Mouse (Mus musculus) embryo, embryonic 11.5 days (tissue): ENCODE measurements around the gene Aatk.

Experiments used
- DNase-seq: peaks from one replicate; pipeline ENCODE4 v3.0.0-alpha.2; 2012; ENCODE audit warnings: low read depth, low spot score

Gene Aatk

DNA sequence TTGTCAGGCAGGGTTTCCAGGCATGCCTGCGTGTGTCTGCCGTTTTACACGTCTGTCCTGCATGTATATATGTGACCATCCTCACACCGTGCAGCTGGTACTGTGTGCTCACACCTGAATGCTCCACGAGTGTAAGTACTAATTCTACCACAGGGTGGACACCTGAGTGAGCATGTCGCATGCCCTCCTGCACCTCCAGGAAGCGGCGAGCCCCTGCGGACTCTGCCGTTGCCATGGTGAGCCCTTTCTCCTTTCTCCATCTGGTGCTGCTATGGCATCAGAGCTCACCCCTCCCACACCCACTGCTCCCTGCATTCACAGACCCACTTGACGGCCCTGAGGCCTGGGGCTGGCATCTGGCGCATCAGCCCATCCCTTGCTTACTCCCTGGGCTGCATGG lies 24.1 kb downstream of the Aatk start:
- DNase-seq = no peak

DNA sequence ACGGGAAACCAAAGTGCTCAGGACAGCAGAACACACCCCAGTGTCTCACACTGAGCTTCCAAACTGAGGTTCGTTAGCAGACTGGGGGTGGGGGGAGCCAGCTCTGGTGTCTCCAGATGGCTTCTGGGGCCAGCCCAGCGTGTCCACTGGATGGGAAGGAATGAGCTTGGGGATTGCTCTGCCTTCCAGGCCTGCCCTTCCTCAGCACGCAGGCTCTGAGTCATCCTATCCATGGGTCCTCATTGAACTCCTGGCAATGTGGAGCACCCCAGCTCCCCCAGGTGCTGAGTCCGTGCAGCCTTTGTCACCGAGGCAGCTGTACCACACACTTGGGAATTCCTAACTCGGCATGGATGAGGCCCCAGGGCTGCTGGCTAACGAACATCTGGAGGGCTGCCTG lies 24.8 kb downstream of the Aatk start:
- DNase-seq = no peak

DNA sequence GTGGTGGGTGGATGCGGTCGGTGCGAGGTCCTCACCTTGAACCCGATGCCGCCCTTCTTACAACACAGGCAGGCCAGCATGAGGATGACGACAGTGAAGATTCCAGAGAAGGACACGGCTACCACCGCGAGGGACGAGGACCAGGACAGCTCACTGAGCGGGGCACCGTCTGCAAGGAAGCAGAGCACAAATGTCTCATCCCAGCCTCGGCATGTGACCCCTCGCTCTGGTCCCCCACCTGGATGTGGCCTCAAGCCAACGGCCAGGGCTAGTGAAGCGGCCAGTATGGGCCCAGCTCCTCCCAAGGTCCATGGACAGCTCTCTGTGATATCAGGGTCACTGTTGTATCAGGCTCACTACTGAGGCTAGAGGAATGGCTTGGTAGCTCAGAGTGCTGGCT lies 25.6 kb downstream of the Aatk start:
- no peak for DNase-seq

DNA sequence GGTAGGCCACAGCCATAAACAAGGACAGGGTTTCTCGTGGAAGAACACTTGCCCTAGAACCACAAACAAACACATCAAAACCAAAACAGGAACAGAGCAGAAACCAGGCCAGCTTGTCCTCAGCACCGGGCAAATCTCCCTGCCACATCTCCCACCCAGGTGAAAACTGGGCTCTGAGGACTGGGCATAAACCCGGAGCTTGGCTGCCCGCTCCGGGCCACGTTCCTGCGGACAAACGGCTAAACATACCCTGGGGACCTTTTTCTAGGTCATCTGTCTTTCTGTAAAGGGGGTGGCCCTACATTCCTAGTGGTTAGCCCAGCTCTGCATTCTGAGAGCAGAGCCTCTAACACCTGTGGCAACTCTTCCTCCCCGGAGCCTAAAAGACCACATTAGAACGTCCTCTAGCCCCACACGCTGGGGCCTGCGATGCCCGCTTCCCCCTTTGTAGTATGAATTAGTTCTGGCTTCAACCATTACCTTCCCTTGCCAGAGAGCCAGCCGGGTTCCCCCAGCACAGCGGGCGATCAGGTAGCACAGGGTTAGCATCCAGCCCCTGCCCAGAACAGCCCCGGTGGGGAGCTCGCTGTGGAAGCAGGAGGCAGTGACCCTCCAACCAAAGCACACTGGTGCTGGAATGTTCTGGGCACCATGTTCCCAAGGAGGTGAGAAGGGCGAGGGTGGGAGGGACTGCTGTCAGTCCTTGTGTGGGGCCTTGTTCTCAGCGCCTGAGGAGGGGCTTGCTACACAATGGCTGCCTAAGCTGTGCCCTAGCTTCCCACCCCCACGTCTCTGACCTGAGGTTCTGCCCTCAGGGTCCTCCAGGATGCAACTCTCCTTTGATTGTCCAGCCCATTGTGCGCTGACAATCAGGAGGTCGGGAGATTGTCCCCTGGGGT lies 27.2 kb downstream of the Aatk start:
- DNase-seq = no peak

DNA sequence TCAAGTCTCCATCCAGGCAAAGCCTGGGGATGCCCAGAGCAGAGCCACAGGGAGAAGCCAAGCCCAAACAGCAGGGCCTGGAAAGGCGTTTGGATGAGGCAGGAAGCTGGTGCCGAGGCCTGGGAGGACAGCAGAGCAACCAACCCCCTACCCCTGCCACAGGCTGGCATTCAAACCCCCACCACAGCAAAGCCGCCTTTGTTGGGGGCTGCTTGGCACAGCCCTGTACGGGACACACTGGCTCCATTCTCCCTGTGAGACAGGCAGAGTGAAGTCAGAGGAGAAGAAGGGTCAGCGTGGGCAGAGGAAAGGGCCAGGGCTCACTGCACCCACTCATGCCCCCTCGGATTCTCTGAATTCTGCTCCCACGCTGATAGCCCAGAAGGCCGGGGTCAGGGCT lies 30.0 kb downstream of the Aatk start:
- no peak for DNase-seq

DNA sequence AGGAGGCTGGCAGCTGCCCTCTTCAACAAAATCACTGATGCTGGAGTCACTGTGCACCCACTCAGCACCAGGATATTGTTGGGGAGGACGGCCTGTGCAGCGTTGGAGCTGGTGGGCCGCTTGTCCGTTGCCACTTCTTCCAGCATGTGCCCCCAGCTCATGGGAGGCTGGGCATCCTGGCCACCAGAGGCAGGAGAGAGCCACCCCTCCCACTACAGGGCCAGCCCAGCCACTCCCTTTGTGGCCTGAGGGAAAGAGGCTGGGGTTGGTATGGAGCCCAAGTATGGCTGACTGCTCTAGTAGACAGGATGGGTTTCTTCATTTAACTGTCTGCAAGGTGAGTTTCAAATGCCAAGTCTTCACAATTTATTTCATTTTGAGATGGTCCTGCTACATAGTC lies 32.2 kb downstream of the Aatk start:
- no peak for DNase-seq

DNA sequence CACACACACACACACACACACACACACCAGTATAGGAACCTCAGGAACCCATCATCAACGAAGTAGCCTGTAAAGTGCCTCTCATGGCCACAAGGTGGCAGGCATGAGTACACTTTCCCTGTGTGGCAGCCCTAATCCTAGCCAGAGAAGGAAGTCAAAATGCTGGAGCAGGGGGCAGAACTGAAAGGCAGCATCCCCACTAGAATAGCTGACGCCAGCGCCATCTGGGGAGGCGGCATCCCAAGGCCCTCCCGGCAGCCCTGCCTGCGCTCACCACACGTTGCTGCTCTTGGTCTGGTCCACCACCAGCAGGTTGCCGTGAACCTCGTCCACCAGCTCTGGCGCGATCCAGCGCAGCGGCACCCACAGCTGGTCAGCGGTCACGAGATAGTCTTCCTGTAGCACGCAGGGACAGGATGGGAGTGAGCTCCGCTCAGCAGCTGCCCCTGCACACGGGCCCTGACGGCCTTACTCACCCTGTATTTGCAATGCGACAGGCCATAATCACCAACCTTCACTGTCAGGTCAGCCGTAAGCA lies 33.7 kb downstream of the Aatk start:
- DNase-seq = peak; percentile 79

DNA sequence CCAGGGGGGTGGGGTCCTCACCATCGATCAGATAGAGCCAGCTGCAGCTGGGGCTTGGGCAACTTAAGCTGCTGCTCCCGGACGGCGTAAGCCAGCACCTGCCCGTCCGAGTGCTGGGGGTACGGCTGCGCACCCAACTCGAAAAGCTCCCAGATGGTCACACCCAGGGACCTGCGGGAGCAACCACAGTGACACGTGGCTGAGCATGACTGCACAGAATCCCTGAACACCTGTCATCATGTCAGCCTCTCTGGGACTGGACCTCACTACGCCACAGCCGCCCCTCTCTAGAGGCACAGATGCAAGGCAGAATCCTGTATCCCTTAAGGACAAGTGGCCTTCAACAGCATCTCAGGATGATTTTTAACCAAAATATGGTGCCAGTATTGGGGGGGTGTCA lies 34.3 kb downstream of the Aatk start:
- no peak for DNase-seq

DNA sequence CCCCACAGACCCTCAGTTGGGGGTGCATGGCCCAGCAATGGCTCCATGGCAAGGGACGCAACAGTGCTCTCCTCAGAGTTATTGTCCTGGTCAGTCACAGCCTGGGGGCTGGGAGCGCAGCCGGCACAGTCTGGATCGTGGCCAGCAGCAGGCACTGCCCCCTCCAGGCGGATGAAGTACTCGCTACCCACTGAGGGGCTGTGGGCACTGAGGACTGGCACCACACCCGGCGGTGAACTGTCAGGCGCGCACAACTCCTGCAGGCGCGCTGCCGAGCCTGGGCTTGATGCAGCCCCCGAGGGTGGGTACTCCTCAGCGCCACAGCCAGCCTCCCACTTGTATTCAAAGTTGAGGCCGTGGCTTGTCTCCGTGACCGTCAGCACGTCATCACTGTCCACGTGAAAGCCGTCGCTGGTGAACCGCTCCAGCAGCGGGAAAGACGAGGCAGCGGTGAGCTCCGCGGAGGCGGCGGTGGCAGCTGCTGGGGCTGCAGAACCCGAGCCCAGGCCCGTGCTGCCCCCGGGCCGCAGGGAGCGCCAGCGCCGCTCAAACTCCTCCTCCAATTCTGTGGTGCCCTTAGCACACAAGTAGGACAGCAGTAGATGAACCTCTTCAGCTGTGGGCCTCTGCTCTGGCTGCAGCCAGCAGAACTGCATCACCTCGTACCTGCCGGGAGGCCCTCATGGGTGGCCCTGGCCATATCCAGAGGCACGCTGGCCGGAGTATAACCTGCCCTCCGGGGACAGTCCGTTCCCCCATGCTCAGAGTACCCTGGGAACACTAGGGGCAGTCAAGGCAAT lies 35.0 kb downstream of the Aatk start:
- DNase-seq = no peak

DNA sequence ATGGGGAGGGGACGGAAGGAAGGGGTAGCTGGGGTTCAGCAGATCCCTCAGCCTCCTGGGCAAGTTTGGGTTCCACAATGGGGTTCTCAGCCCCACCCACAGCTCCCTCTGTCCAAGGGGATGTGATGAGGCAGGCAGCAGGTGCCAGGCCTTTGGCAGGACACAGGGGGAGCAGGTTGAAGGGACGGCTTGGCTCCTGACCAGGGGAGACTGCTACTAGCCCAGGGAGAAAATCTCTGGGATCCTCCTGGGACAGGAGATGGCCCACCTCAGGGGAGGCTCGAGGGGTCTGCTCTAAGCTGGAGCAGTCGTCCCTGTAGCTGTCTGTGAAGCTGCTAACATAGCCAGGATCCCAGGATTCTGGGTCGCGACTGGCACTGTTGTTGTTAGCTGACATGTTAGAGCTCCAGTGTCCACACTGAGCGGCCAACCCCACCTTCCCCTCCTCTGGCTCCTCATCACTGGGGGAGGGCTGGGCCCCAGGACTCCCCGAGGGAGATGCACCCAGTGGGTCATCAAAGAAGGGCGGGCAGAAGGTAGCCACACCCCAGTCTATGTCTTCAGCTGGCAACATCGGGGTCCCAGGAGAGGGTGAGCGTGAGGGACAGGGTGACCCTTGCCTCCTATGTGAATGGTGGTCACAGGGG lies 35.7 kb downstream of the Aatk start:
- DNase-seq = no peak

DNA sequence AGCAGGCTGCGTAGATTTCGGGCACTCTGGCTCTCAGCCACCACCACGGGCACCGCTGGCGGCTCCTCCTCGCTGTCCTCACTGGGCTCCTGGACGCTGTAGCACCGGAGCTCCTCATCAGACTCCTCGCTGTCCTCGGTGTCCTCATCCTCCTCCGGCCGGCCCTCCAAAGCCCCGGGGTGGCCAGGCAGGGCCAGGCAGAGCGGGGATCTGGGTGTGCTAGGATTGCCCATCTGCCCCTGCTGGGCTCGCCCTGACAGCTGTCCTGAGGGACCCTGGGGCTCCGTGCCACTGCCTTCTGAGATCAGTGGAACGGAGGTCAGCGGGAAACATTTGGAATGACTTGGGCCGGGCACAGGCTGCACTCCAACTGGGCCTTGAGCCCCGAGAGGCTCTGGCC lies 37.0 kb downstream of the Aatk start:
- DNase-seq = no peak

DNA sequence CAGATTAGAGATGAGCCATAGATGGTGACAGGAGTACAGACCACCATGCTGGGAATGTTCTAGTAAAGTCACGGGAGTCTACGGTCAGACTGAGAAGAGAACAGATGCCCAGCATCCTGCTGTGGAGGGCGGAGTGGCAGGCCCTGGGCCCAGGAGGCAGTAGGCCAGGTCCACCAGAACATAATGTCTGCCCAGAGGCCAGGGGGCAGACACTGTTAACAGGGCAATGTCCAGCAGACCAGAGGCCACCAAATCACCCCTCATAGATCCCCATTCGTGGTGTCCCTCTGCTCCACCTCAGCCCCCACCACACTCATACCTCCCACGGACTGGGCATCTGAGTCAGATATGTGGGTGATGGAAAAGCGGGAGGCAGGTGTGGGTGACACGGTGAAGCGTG lies 38.0 kb downstream of the Aatk start:
- no peak for DNase-seq

DNA sequence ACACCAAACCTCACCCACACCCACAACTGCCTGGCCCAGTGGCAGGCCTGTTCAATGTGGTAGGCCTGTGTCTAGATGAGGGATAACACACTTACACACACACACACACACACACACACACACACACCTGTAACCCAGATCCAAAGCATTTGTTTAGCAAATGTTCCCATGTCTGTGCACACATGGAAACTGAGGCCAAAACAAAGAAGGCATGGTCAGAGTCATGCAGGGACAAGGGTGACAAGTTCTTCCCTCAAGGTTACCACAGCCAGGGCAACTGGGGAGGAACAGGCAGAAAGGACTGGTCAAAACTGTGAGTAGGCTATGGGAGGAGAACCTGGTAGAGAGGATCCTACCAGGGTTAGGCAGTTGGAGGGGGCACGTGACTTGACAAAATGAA lies 38.5 kb downstream of the Aatk start:
- no peak for DNase-seq

DNA sequence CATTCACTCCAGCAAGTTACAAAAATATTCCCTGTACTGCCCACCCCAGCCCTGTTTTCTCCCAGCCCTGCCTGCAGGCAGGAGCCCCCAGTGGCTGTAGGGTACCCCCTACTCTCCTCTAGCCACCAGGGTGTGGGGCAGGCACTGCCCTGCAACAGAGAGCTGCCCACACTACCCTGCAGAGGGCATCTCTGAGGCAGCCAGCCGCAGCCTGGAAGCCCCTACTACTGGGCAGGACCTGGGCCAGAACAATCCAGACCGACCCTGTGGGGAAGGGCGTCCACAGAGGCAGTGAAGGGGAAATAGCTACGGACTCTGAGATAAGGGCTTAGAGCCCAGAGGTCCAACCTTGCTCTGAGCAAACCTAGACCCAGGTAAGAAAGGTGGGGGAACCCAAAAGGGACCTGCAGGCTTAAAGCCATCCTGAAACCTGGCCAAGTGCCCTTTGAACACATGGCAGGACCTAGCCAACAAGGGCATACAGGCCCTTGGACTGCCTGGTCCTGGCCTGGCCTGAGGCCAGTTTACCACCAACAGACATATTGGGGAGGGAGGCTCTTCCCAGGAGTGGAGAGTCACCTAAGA lies 39.4 kb downstream of the Aatk start:
- no peak for DNase-seq

DNA sequence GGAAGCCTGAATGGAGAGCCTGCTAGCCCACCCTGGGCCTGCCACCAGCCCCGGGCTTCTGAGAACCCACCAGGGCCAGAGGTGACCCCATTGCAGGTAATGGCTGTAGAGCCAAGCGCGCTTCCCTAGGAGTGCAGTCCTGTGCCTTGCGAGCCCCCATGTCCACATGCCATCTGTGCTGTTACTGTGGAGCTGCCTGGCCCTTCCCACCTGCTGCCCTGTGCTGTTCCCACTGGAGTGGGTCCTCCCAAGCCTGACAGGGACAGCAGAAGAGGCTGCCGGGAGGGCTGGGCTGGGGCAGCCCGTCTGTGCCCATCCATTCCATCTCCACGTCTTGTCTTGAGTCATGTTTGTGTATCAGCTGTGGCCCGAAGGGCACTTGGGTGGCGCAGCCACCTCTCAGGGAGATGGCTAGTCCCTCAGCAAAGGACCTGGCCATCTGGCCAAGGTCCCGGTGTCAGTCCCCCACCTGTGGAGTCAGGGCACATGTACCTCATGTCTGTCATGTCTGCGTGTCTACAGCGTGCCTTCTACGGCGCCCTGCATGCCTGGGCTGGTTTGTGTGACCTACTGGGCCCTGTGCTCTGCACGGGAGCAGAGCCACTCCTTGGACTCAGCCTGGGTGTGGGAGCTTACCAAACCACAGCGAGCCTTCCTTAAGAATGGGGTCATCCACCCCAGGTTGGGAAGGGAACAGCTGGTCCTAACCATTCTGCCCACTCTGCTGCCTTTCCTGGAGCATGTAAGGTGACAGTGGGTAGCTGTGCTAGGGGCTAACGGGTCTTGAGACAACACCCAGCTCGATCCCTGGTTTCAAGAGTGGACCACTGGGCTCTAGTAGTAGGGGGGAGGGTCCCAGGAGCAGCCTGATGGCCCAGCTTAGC lies 41.3 kb downstream of the Aatk start:
- no peak for DNase-seq

DNA sequence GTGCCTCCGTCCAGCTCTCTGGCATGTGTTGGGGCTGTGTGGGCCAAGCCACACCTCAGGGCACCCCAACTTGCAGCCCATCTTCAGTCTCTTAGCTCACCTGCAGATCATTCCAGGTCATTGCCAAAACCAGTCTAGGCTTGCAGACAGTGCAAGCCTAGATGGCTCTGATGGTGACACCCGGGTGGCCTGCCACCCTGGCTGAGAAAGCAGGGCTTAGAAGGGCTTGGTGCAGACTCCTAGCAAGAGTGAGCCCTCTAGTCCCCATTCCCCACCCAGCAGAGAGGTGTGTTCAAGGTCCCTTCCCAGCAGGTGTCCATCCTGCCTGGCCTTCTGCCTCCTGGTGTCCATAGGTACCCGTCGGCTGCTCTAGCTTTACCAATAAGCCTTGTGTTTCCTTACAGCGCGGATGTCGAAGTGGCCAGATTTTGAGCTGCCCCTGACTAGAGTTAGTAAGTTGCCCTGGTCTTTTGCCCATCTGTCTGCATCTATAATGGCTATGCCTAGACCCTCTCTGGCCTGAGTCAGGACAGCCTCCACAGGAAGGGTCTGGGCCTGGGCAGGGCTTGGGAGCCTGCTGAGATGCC lies 44.2 kb downstream of the Aatk start:
- no peak for DNase-seq

DNA sequence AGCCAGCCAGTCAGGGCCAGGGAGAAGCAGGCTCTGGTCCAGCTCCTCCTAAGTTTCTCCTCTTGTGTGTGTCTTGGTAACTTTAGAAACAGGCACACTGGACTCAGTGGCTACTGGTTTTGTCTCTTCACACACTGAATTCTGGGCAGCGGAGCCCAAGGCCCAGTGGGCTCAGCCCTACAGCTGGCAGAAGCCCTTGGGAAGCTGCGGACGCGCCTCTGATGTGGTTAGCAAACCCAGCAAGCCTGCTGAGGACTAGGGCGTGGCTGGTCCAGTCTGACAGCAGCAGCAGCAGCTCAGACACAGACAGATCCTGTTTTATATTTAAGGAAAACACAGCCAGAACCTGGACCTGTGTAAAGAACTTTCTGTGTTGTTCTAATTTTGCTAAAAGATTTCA lies 44.9 kb downstream of the Aatk start:
- DNase-seq = no peak

DNA sequence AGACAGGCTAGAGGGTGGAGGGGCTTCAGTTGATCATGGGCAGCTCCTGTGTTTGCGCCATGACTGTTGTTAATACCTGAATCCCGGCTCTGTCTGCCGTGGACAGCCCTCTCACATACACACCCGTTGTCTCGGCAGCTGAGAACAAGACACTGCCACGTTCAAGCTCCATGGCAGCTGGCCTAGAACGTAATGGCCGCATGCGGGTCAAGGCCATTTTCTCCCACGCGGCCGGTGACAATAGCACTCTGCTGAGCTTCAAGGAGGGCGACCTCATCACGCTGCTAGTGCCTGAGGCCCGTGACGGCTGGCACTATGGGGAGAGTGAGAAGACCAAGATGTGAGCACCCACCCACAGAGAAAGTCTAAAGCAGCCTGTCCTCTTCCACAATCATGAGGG lies 49.6 kb downstream of the Aatk start:
- DNase-seq = no peak

DNA sequence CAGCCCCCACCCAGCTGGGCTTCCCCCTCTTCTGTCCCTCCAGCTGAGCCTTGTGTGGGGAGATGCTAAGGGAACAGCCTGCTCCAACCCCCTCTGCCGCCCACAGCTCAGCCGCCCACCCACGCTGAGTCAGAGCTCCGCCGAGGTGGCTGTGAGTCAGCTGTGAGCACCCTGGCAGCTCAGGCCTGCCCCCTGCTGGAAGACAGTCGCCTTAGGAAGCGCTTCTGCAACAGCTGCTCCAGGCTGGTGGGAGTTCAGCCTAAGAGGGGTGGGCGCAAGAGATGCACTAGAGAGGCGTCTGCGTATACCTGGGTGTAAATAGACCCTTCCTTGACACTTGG lies 55.7 kb downstream of the Aatk start:
- peak; percentile 79 for DNase-seq

DNA sequence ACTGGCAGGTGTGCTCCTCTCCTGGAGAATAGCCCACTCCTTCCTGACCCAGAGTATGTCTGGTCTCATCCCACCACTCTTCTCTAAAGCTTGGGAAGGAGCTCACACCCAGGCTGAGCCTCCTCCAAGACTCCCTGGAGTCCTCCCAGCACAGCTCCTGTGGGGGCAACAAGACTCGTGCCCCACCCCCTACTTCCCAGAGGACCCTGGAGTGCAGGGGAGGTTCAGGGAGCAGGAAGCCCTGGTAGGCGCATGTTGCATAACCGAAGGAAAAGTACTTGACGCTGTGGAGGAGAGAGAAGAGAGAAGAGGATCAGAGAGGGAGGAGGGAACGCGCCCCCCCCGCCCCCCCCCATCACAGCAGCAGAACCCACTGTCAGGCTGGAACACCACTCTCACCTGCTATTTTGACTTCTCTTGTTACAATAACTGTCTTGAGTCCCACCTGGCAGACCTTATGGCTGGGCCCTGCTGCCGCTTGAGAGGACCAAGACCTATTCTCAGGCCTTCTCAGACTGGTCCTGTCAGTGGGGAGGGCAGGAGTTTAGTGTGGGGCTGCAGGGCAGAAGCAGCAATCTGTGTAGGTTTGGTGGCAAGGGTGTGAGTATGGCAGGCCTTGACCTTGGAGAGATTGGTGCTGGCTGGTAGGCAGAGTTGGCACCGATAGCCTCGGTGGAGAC lies 56.2 kb downstream of the Aatk start:
- DNase-seq = no peak
